Mouse (Mus musculus) ES-E14 (cell line): ENCODE results near the gene Ovol3.

Experiments
- MAFK ChIP-seq: IDR thresholded peaks from 2 replicates; pipeline ENCODE4 v1.6.1; 2014; ENCODE audit warnings: mild to moderate bottlenecking, low read depth, low read length, inconsistent platforms; ENCODE audit not compliant: insufficient read depth
- ZC3H11A ChIP-seq: IDR thresholded peaks from 2 replicates; pipeline ENCODE4 v1.6.1; 2012; ENCODE audit warnings: low read depth, mild to moderate bottlenecking, inconsistent platforms, low read length, borderline replicate concordance
- ZNF384 ChIP-seq: IDR thresholded peaks from 2 replicates; pipeline ENCODE4 v1.6.1; 2012; ENCODE audit warnings: low read depth, low read length, inconsistent platforms

- no peak for TF ChIP-seq ZC3H11A
- TF ChIP-seq ZNF384: no peak
- no peak for TF ChIP-seq MAFK
These were observed 11.3 kb downstream of the Ovol3 start for GRCm38 (mm10) chr7:30224206-30224605.
